Mouse (Mus musculus): ENCODE results near the gene Dnajc19. TPM values are rescaled to one million over a fixed set of nuclear protein-coding genes. Genes with fewer than 3 reads are reported as not detected.

Dnajc19 gene
- total RNA-seq, 2 experiments from 2014 or later = 105 to 112 TPM

GRCm38 (mm10) chr3:34030601-34031000 is 50.5 kb downstream of the Dnajc19 start:
- DNase-seq = no peak

- DNase-seq = no peak
Measured at GRCm38 (mm10) chr3:34028935-34029334, 52.2 kb downstream of the Dnajc19 start.

GRCm38 (mm10) chr3:34021259-34021828 is 59.8 kb downstream of the Dnajc19 start:
- DNase-seq = no peak

GRCm38 (mm10) chr3:34020382-34021258 is 60.5 kb downstream of the Dnajc19 start:
- peak; percentile 26 for DNase-seq

DNA sequence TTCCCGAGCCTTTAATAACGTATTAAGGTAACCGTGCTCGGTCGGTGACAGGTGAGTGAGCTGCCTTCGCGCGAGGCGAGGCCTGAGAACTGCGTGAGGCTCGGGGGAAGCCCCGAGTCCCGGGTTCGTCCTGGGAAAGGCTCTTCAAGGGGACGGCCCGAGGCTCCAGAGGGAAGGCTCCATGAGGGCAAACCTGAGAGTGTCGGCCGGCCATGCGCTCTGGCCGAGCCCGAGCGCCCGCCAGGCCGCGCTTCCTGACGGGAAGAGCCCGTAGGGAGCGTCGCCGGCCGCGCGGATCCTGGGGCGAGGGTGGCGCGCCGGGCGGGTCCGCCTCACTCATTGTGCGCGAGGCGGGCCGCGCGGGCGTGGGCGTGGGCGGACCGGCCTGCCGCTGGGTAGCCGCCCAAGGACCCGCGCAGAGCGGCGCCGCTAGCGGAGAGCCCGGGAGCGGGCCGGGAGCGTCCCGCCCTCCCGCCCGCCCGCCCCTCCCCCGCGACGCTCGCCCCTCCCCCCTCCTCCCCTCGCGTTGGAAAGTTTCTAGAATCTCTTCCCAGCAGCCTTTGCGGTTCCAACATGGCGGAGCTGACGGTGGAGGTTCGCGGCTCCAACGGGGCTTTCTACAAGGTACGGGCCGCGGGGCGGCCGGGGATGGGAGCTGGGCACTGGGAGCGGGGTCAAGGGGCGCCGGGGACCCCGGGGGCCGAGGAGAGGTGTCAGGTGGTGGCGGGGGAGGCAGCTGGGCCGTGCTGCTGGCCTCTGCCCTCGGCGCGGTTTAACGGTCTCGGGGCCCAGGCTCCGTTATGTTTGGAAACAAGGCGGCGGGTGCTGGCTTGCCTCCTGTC is 61.4 kb downstream of the Dnajc19 start, which contains the start of gene Fxr1:
TSS of gene Fxr1 (plus strand) at position 404 of the 842 bp plus-strand sequence.
- peak; percentile 90 for DNase-seq

DNA sequence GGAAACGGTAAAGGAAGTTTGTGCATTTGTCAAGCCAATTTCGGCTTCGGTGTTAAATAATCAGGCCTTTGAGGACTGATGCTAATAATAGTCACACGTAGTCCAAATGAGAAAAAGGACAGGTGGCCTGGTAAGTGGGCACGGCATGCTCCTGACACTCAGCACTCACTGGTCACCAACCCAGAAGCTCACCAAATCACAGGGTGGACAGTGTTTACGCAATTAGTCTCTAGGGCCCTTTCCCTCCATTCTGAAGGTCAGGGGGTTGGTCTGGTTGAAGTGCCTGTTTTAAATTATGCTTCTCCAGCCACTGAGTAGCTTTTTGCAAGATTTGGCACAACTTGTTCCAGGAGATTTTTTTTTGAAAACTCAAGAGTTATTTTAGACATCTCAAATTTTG is 72.9 kb downstream of the Dnajc19 start:
- no peak for DNase-seq

GRCm38 (mm10) chr3:34007611-34008010 is 73.5 kb downstream of the Dnajc19 start:
- no peak for DNase-seq

GRCm38 (mm10) chr3:34006824-34007223 is 74.3 kb downstream of the Dnajc19 start:
- DNase-seq = no peak

- DNase-seq = no peak
Measured at GRCm38 (mm10) chr3:34006301-34006700, 74.8 kb downstream of the Dnajc19 start.

Other genes with a start within 250 kb of the Dnajc19 start
- not detected for gene Ccdc39, start 237.0 kb downstream of the Dnajc19 start, total RNA-seq (2021)
- gene Fxr1, start 61.4 kb downstream of the Dnajc19 start, total RNA-seq (2021) = 100 to 1,000 TPM; 381 to 419 TPM